Mouse (Mus musculus): ENCODE results near the gene Pbrm1.

GRCm38 (mm10) chr14:31069086-31069733, 50.3 kb downstream of the Pbrm1 start:
- TF ChIP-seq CTCF (IDR thresholded peaks at IDR 0.05; ENCODE audit: control insufficient read depth, insufficient read depth, insufficient read length) (no peak), MAX (IDR thresholded peaks at IDR 0.05) (no peak), USF1 (IDR thresholded peaks at IDR 0.05; ENCODE audit: low read depth) (no peak), CEBPB (IDR thresholded peaks at IDR 0.05; ENCODE audit: low read depth) (no peak)
